In genomic region chr14:73384913-73385719, GRCm38 (mm10) we compare ENCODE assay signal across 8 mouse cellular contexts. TPM values are rescaled to one million over a fixed set of nuclear protein-coding genes. Genes with fewer than 3 reads are reported as not detected.
DNase-seq lines count a peak whose midpoint lies in the region; ATAC-seq and TF ChIP-seq lines count a peak whose summit lies in the region.

Gene Itm2b, minus strand, starts transcription at chr14:73385289.

- peak within 1 kb of the TSS; percentile 70 for H3K4me2 ChIP-seq in intestine, postnatal 0 days (replicated peaks; ENCODE audit: low read depth)
- H3K4me2 ChIP-seq in limb, embryonic 13.5 days (replicated peaks) = peak within 1 kb of the TSS; percentile 62
- H3K4me2 ChIP-seq in midbrain, embryonic 15.5 days = peak within 1 kb of the TSS; percentile 58

- peak within 1 kb of the TSS; percentile 96 for H3K27ac ChIP-seq in embryonic facial prominence, embryonic 10.5 days (replicated peaks)
- peak within 1 kb of the TSS; percentile 99 for H3K27ac ChIP-seq in intestine, postnatal 0 days (ENCODE audit: low read depth, low read length)
- H3K27ac ChIP-seq in limb, embryonic 13.5 days = peak within 1 kb of the TSS; percentile 95
- H3K27ac ChIP-seq in midbrain, embryonic 15.5 days = peak within 1 kb of the TSS; percentile 96
- peak within 1 kb of the TSS; percentile 99 for H3K27ac ChIP-seq in spleen, adult 2 months (ENCODE audit: insufficient read depth, low read length)

- peak; percentile 98 for TF ChIP-seq POLR2A in spleen, adult 2 months (IDR thresholded peaks at IDR 0.05; ENCODE audit: low read depth, low read length)

- under 1% methylated on average over 62 of the region's 62 CpGs for WGBS in embryonic facial prominence, embryonic 10.5 days
- WGBS in intestine, postnatal 0 days = under 1% methylated on average over 59 of the region's 62 CpGs
- WGBS in limb, embryonic 13.5 days = under 1% methylated on average over 59 of the region's 62 CpGs
- WGBS in midbrain, embryonic 15.5 days = 1% methylated on average over 62 of the region's 62 CpGs
- 2% methylated on average over 59 of the region's 62 CpGs for WGBS in spleen, adult 2 months

- no peaks in the 10 kb centered on the region for H3K9me3 ChIP-seq in embryonic facial prominence, embryonic 10.5 days
- H3K9me3 ChIP-seq in intestine, postnatal 0 days (ENCODE audit: control insufficient read depth) = no peaks in the 10 kb centered on the region
- no peaks in the 10 kb centered on the region for H3K9me3 ChIP-seq in limb, embryonic 13.5 days
- no peaks in the 10 kb centered on the region for H3K9me3 ChIP-seq in midbrain, embryonic 15.5 days

- H3K4me1 ChIP-seq in embryonic facial prominence, embryonic 10.5 days = peaks cover 31% of the 10 kb centered on the region
- H3K4me1 ChIP-seq in intestine, postnatal 0 days (replicated peaks; ENCODE audit: control insufficient read depth, insufficient read depth, low read length) = peaks cover 3% of the 10 kb centered on the region
- peaks cover 39% of the 10 kb centered on the region for H3K4me1 ChIP-seq in limb, embryonic 13.5 days
- peaks cover 36% of the 10 kb centered on the region for H3K4me1 ChIP-seq in midbrain, embryonic 15.5 days
- H3K4me1 ChIP-seq in spleen, adult 2 months (ENCODE audit: control insufficient read depth, insufficient read depth, insufficient read length) = peaks cover 19% of the 10 kb centered on the region

- peak; percentile 47 for TF ChIP-seq CTCF in intestine, postnatal 0 days (IDR thresholded peaks at IDR 0.05; ENCODE audit: low read depth)
- no peak for TF ChIP-seq CTCF in spleen, adult 2 months (IDR thresholded peaks at IDR 0.05; ENCODE audit: extremely low read depth, insufficient read depth, insufficient read length, insufficient replicate concordance)

- peaks cover 5% of the 10 kb centered on the region; the same call in 1 of the 2 replicates for H3K36me3 ChIP-seq in embryonic facial prominence, embryonic 10.5 days (replicated peaks)
- 0 out of 2 replicates have a peak, but pooled peaks cover 15% of the 10 kb centered on the region for H3K36me3 ChIP-seq in intestine, postnatal 0 days (ENCODE audit: control insufficient read depth, insufficient read depth)
- peaks cover 5% of the 10 kb centered on the region for H3K36me3 ChIP-seq in limb, embryonic 13.5 days
- no peaks in the 10 kb centered on the region for H3K36me3 ChIP-seq in midbrain, embryonic 15.5 days (replicated peaks)
- peaks cover 5% of the 10 kb centered on the region for H3K36me3 ChIP-seq in spleen, adult 2 months (ENCODE audit: control insufficient read depth, insufficient read depth, low read length)

- peak; percentile 84 for DNase-seq in 3134 (ENCODE audit: extremely low read depth, insufficient read length, low spot score)
- peak; percentile 96 for DNase-seq in adrenal gland, postnatal 10 days
- peak; percentile 95 for DNase-seq in embryonic facial prominence, embryonic 10.5 days (ENCODE audit: low spot score)
- peak; percentile 49 to 82 for DNase-seq in spleen, adult 2 months (ENCODE audit: low read depth in 1 of 2, low spot score in 2 of 2)

- H3K9ac ChIP-seq in intestine, postnatal 0 days (ENCODE audit: low read depth, low read length) = peak within 1 kb of the TSS; percentile 98
- H3K9ac ChIP-seq in limb, embryonic 13.5 days = peak within 1 kb of the TSS; percentile 97
- peak within 1 kb of the TSS; percentile 99 for H3K9ac ChIP-seq in midbrain, embryonic 15.5 days

- ATAC-seq in granulocyte monocyte progenitor cell, adult 5-6 weeks (replicated peaks; ENCODE audit: poor library complexity, severe bottlenecking) = peak; percentile 57
- ATAC-seq in intestine, postnatal 0 days = peak; percentile 93
- ATAC-seq in limb, embryonic 13.5 days (ENCODE audit: low FRiP score, low read depth) = peak; percentile 94
- ATAC-seq in midbrain, embryonic 15.5 days (replicated peaks) = peak; percentile 93

- H3K4me3 ChIP-seq in embryonic facial prominence, embryonic 10.5 days = peak within 1 kb of the TSS; percentile 95
- peak within 1 kb of the TSS; percentile 97 for H3K4me3 ChIP-seq in intestine, postnatal 0 days (ENCODE audit: low read depth, low read length)
- peak within 1 kb of the TSS; percentile 75 for H3K4me3 ChIP-seq in limb, embryonic 13.5 days
- peak within 1 kb of the TSS; percentile 98 for H3K4me3 ChIP-seq in midbrain, embryonic 15.5 days
- H3K4me3 ChIP-seq in spleen, adult 2 months (ENCODE audit: extremely low read depth, insufficient read depth, insufficient read length) = peak within 1 kb of the TSS; percentile 94

- H3K27me3 ChIP-seq in embryonic facial prominence, embryonic 10.5 days (replicated peaks; ENCODE audit: low read depth, poor library complexity, severe bottlenecking) = no peaks in the 10 kb centered on the region
- no peaks in the 10 kb centered on the region for H3K27me3 ChIP-seq in intestine, postnatal 0 days (replicated peaks; ENCODE audit: control insufficient read depth, insufficient read depth, low read length)
- H3K27me3 ChIP-seq in limb, embryonic 13.5 days = no peaks in the 10 kb centered on the region
- H3K27me3 ChIP-seq in midbrain, embryonic 15.5 days (replicated peaks) = no peaks in the 10 kb centered on the region
- no peaks in the 10 kb centered on the region for H3K27me3 ChIP-seq in spleen, adult 2 months (ENCODE audit: control insufficient read depth, insufficient read depth, low read length)

RNA-seq across cellular contexts. Expression of gene Itm2b, which starts in this region (rescaled TPM):
- 100 to 1,000 TPM; 788 to 894 TPM for total RNA-seq in adrenal gland, postnatal 10 days (2021)
- polyA plus RNA-seq in embryonic facial prominence, embryonic 10.5 days (2016; fragmentation: Nextera tagmentation; extraction: Ambion mirVana) = 197 and 226 TPM in 2 replicates
- total RNA-seq in granulocyte monocyte progenitor cell, adult 5-6 weeks (2014; fragmentation: Nextera tagmentation) = 834 and 975 TPM in 2 replicates
- total RNA-seq in granulocyte monocyte progenitor cell, adult 5-6 weeks (2017) = 1,023 and 1,048 TPM in 2 replicates
- polyA plus RNA-seq in intestine, postnatal 0 days (2015; fragmentation: Nextera tagmentation; extraction: Ambion mirVana) = 1,587 and 1,596 TPM in 2 replicates
- 681 and 682 TPM in 2 replicates for polyA plus RNA-seq in limb, embryonic 13.5 days (2015; fragmentation: Nextera tagmentation; extraction: Ambion mirVana)
- 590 and 626 TPM in 2 replicates for polyA plus RNA-seq in midbrain, embryonic 15.5 days (2015; fragmentation: Nextera tagmentation; extraction: Ambion mirVana)
- polyA plus RNA-seq in spleen, adult 2 months (2012; rRNA removed) = 567 and 602 TPM in 2 replicates

Comparison
In these comparisons a context has a peak if more than half of its experiments do, and no peak if none do; other contexts are left out.
1. Peak in every context shown above with its lines: DNase-seq, ATAC-seq, H3K4me3 ChIP-seq and H3K27ac ChIP-seq.